Mouse (Mus musculus) limb, embryonic 11.5 days (tissue): ENCODE data around the gene AI182371. TPM values are rescaled to one million over a fixed set of nuclear protein-coding genes. Genes with fewer than 3 reads are reported as not detected.

Source experiments
- ATAC-seq: fragments of 200-750 bp; cut with Nextera tagmentation; 2 replicates; pipeline ENCODE4 v1.8.0; 2017; ENCODE audit warnings: low read depth; ENCODE audit not compliant: insufficient number of reproducible peaks, low FRiP score, low TSS enrichment
- DNase-seq: peaks from one replicate; pipeline ENCODE4 v3.0.0-alpha.2; 2015; ENCODE audit warnings: low spot score
- H3K27ac ChIP-seq: fragments of 300-500 bp; sonication (generic); replicated peaks from 2 replicates; pipeline ENCODE4 v1.5.1; 2014; ENCODE audit warnings: low read depth, mild to moderate bottlenecking, low read length
- H3K27me3 ChIP-seq: fragments of 300-500 bp; sonication (generic); 2 replicates; pipeline ENCODE4 v1.6.1; 2014; ENCODE audit warnings: mild to moderate bottlenecking, low read length, mixed read lengths; ENCODE audit not compliant: control insufficient read depth, insufficient read depth
- H3K36me3 ChIP-seq: fragments of 300-500 bp; sonication (generic); 2 replicates; pipeline ENCODE4 v1.6.1; 2014; ENCODE audit warnings: mild to moderate bottlenecking, low read length, moderate library complexity, mixed read lengths; ENCODE audit not compliant: control insufficient read depth, insufficient read depth
- H3K4me1 ChIP-seq: fragments of 300-500 bp; sonication (generic); 2 replicates; pipeline ENCODE4 v1.6.1; 2014; ENCODE audit warnings: low read length, mixed read lengths; ENCODE audit not compliant: control insufficient read depth, insufficient read depth
- H3K4me2 ChIP-seq: fragments of 300-500 bp; sonication (generic); 2 replicates; pipeline ENCODE4 v1.6.1; 2014; ENCODE audit warnings: low read depth, mild to moderate bottlenecking, moderate library complexity; ENCODE audit not compliant: severe bottlenecking
- H3K4me3 ChIP-seq: fragments of 300-500 bp; sonication (generic); 2 replicates; pipeline ENCODE4 v1.5.1; 2014; ENCODE audit warnings: low read depth, low read length
- H3K9ac ChIP-seq: fragments of 300-500 bp; sonication (generic); 2 replicates; pipeline ENCODE4 v1.6.1; 2014; ENCODE audit warnings: mild to moderate bottlenecking, low read length
- H3K9me3 ChIP-seq: fragments of 300-500 bp; sonication (generic); 2 replicates; pipeline ENCODE4 v1.6.1; 2016; ENCODE audit warnings: low read length; ENCODE audit not compliant: control insufficient read depth
- WGBS: fragments of 180-500 bp; shearing (Covaris S2); extraction: QIAGEN DNeasy Blood & Tissue Kit; methylation state at CpG from one replicate; pipeline ENCODE4 v1.1.7; 2014; 5-methylcytosine and 5-hydroxymethylcytosine counted together
- polyA plus RNA-seq: library from polyadenylated mRNA; unstranded; fragments of >200 nt; fragmentation: Nextera tagmentation; extraction: Ambion mirVana; gene quantifications from 2 replicates; pipeline ENCODE4 v1.2.1, GENCODE M21; 2014

AI182371 gene
- polyA plus RNA-seq, 1 experiment from 2014 or later, result not detected

- Histone ChIP-seq H3K9me3 (no peaks in the 10 kb centered on the region), H3K9ac (no peak overlapping the region), H3K4me1 (no peaks in the 10 kb centered on the region), H3K4me2 (no peak overlapping the region), H3K27me3 (no peaks in the 10 kb centered on the region), H3K36me3 (no peaks in the 10 kb centered on the region), H3K27ac (no peak overlapping the region), H3K4me3 (no peak overlapping the region)
- ATAC-seq, result no peak
- WGBS, result 91% methylated on average over 9 of the region's 9 CpGs
- no peak for DNase-seq
These were observed 62.6 kb downstream of the AI182371 start for GRCm38 (mm10) chr2:35038580-35039375.

Other genes with a start within 250 kb of the AI182371 start
- gene Cutal, start 227.1 kb downstream of the AI182371 start, polyA plus RNA-seq, result not detected in 2 replicates
- 112 and 128 TPM in 2 replicates for gene Psmd5, start 226.6 kb downstream of the AI182371 start, polyA plus RNA-seq
- gene Phf19, start 187.5 kb downstream of the AI182371 start, polyA plus RNA-seq, result 0.28 and 0.32 TPM in 2 replicates
- 0.15 and 0.24 TPM in 2 replicates for gene Traf1, start 139.8 kb downstream of the AI182371 start, polyA plus RNA-seq
- not detected in 2 replicates for gene Hc, start 40.1 kb downstream of the AI182371 start, polyA plus RNA-seq
- gene Cntrl, start 7.9 kb upstream of the AI182371 start, polyA plus RNA-seq, result 34.4 and 36.7 TPM in 2 replicates
- 219 TPM in 2 replicates for gene Rab14, start 99.6 kb upstream of the AI182371 start, polyA plus RNA-seq
- 26.0 and 31.8 TPM in 2 replicates for gene Gsn, start 154.8 kb upstream of the AI182371 start, polyA plus RNA-seq
- 10.9 and 12.0 TPM in 2 replicates for gene Stom, start 235.4 kb upstream of the AI182371 start, polyA plus RNA-seq